Mouse (Mus musculus) CH12.LX (cell line): ENCODE measurements around the gene Lix1. TPM values are rescaled to one million over a fixed set of nuclear protein-coding genes. Genes with fewer than 3 reads are reported as not detected.

Experiments used
- DNase-seq: peaks from one replicate; pipeline ENCODE4 v3.0.0-alpha.2; 2013; ENCODE audit errors: extremely low read depth
- H3K27ac ChIP-seq: 2 replicates; pipeline ENCODE4 v1.5.1; 2012; ENCODE audit warnings: low read depth, mild to moderate bottlenecking, control low read depth, moderate library complexity; ENCODE audit not compliant: insufficient read depth
- H3K27me3 ChIP-seq: replicated peaks from 2 replicates; pipeline ENCODE3; 2012; ENCODE audit warnings: inconsistent platforms
- H3K36me3 ChIP-seq, 2 experiments: replicated peaks in 1 of 2; 2 replicates each; pipeline versions ENCODE3 to v1.6.1; 2012; ENCODE audit warnings: inconsistent platforms in 1 of 2, low read length in 1 of 2, mild to moderate bottlenecking in 1 of 2, mixed read lengths in 1 of 2, moderate library complexity in 1 of 2; ENCODE audit not compliant: control insufficient read depth in 1 of 2, insufficient read depth in 1 of 2
- H3K4me1 ChIP-seq, 2 experiments: 2 replicates each; pipeline ENCODE4 v1.6.1; 2012; ENCODE audit warnings: inconsistent platforms in 1 of 2, moderate library complexity in 1 of 2; ENCODE audit not compliant: insufficient read depth in 2 of 2, control insufficient read depth in 1 of 2
- H3K4me2 ChIP-seq: 2 replicates; pipeline ENCODE4 v1.6.1; 2012; ENCODE audit warnings: low read depth, mild to moderate bottlenecking, control low read depth; ENCODE audit not compliant: poor library complexity, insufficient read depth, severe bottlenecking
- H3K4me3 ChIP-seq, 3 experiments: fragments of 150-350 bp in 1 of 3; sonication (generic) in 1 of 3; replicated peaks in 1 of 3; 2 replicates each; pipeline versions ENCODE3 to v1.5.1; 2011 to 2012; ENCODE audit warnings: low read depth in 2 of 3, low read length in 2 of 3, mild to moderate bottlenecking in 2 of 3, moderate library complexity in 2 of 3, control low read depth in 1 of 3, improper control_type of control experiment in 1 of 3, inconsistent platforms in 1 of 3, mixed read lengths in 1 of 3; ENCODE audit not compliant: poor library complexity in 1 of 3
- H3K79me2 ChIP-seq: replicated peaks from 2 replicates; pipeline ENCODE4 v1.6.1; 2012; ENCODE audit warnings: mild to moderate bottlenecking, moderate library complexity; ENCODE audit not compliant: control insufficient read depth, poor library complexity, insufficient read depth, severe bottlenecking; ENCODE audit errors: extremely low read depth
- H3K9ac ChIP-seq: 2 replicates; pipeline ENCODE4 v1.6.1; 2012; ENCODE audit warnings: low read depth, mild to moderate bottlenecking, control low read depth, moderate library complexity; ENCODE audit not compliant: insufficient read depth
- H3K9me3 ChIP-seq: replicated peaks from 2 replicates; pipeline ENCODE3; 2012; ENCODE audit warnings: low read length, inconsistent platforms, mixed read lengths
- BHLHE40 ChIP-seq: IDR thresholded peaks from 2 replicates; pipeline ENCODE4 v1.6.1; 2011; ENCODE audit warnings: mild to moderate bottlenecking, low read depth, low read length, improper control_type of control experiment
- CHD2 ChIP-seq: IDR thresholded peaks from 2 replicates; pipeline ENCODE4 v1.6.1; 2011; ENCODE audit warnings: low read length, improper control_type of control experiment
- ELF1 ChIP-seq: IDR thresholded peaks from 2 replicates; pipeline ENCODE4 v1.6.1; 2014; ENCODE audit warnings: low read depth, mild to moderate bottlenecking, inconsistent platforms, low read length, improper control_type of control experiment
- EP300 ChIP-seq: IDR thresholded peaks from 2 replicates; pipeline ENCODE4 v1.6.1; 2011; ENCODE audit warnings: low read length, improper control_type of control experiment
- ETS1 ChIP-seq: conservative IDR thresholded peaks from 2 replicates; pipeline ENCODE4 v1.6.1; 2012; ENCODE audit warnings: low read depth, mild to moderate bottlenecking, inconsistent platforms, low read length, improper control_type of control experiment, moderate library complexity
- GABPA ChIP-seq: IDR thresholded peaks from 2 replicates; pipeline ENCODE4 v1.6.1; 2012; ENCODE audit warnings: low read depth, low read length, improper control_type of control experiment, inconsistent platforms; ENCODE audit not compliant: insufficient replicate concordance
- IRF4 ChIP-seq: IDR thresholded peaks from 2 replicates; pipeline ENCODE4 v1.6.1; 2014; ENCODE audit warnings: low read depth, mild to moderate bottlenecking, inconsistent platforms, low read length, improper control_type of control experiment
- JUN ChIP-seq: IDR thresholded peaks from 2 replicates; pipeline ENCODE4 v1.6.1; 2011; ENCODE audit warnings: low read depth, mild to moderate bottlenecking, low read length, improper control_type of control experiment, moderate library complexity; ENCODE audit not compliant: insufficient read depth
- MAFK ChIP-seq: IDR thresholded peaks from 2 replicates; pipeline ENCODE4 v1.6.1; 2011; ENCODE audit warnings: low read length, improper control_type of control experiment; ENCODE audit not compliant: insufficient replicate concordance
- MAX ChIP-seq: IDR thresholded peaks from 2 replicates; pipeline ENCODE4 v1.6.1; 2011; ENCODE audit warnings: low read length, improper control_type of control experiment
- MAZ ChIP-seq: IDR thresholded peaks from 2 replicates; pipeline ENCODE4 v1.6.1; 2012; ENCODE audit warnings: low read depth, mild to moderate bottlenecking, inconsistent platforms, low read length, improper control_type of control experiment, moderate library complexity
- MEF2A ChIP-seq: IDR thresholded peaks from 2 replicates; pipeline ENCODE4 v1.6.1; 2014; ENCODE audit warnings: low read depth, mild to moderate bottlenecking, inconsistent platforms, low read length, improper control_type of control experiment, borderline replicate concordance
- MXI1 ChIP-seq: IDR thresholded peaks from 2 replicates; pipeline ENCODE4 v1.6.1; 2011; ENCODE audit warnings: mild to moderate bottlenecking, low read depth, low read length, improper control_type of control experiment
- MYC ChIP-seq: IDR thresholded peaks from 2 replicates; pipeline ENCODE4 v1.6.1; 2011; ENCODE audit warnings: low read depth, mild to moderate bottlenecking, improper control_type of control experiment, low read length
- NELFE ChIP-seq: IDR thresholded peaks from 2 replicates; pipeline ENCODE4 v1.6.1; 2011; ENCODE audit warnings: low read depth, low read length, improper control_type of control experiment
- NRF1 ChIP-seq: IDR thresholded peaks from 2 replicates; pipeline ENCODE4 v1.6.1; 2014; ENCODE audit warnings: low read depth, mild to moderate bottlenecking, inconsistent platforms, low read length, improper control_type of control experiment, moderate library complexity
- POLR2A ChIP-seq: IDR thresholded peaks from 2 replicates; pipeline ENCODE4 v1.6.1; 2011; ENCODE audit warnings: low read depth, mild to moderate bottlenecking, improper control_type of control experiment, low read length
- POLR2AphosphoS2 ChIP-seq: IDR thresholded peaks from 2 replicates; pipeline ENCODE4 v1.6.1; 2011; ENCODE audit warnings: low read depth, low read length, improper control_type of control experiment
- RAD21 ChIP-seq: IDR thresholded peaks from 2 replicates; pipeline ENCODE4 v1.6.1; 2011; ENCODE audit warnings: low read depth, mild to moderate bottlenecking, low read length, improper control_type of control experiment, moderate library complexity
- SIN3A ChIP-seq: IDR thresholded peaks from 2 replicates; pipeline ENCODE4 v1.6.1; 2012; ENCODE audit warnings: low read length, improper control_type of control experiment, inconsistent platforms
- SMC3 ChIP-seq: IDR thresholded peaks from 2 replicates; pipeline ENCODE4 v1.6.1; 2011; ENCODE audit warnings: low read depth, low read length, improper control_type of control experiment
- TCF12 ChIP-seq: IDR thresholded peaks from 2 replicates; pipeline ENCODE4 v1.6.1; 2014; ENCODE audit warnings: low read depth, mild to moderate bottlenecking, inconsistent platforms, low read length, improper control_type of control experiment
- UBTF ChIP-seq: IDR thresholded peaks from 2 replicates; pipeline ENCODE4 v1.6.1; 2012; ENCODE audit warnings: low read depth, mild to moderate bottlenecking, inconsistent platforms, low read length, improper control_type of control experiment, moderate library complexity
- ZC3H11A ChIP-seq: IDR thresholded peaks from 2 replicates; pipeline ENCODE4 v1.6.1; 2012; ENCODE audit warnings: low read depth, mild to moderate bottlenecking, inconsistent platforms, low read length, improper control_type of control experiment
- ZKSCAN1 ChIP-seq: IDR thresholded peaks from 2 replicates; pipeline ENCODE4 v1.6.1; 2012; ENCODE audit warnings: low read depth, inconsistent platforms, low read length, improper control_type of control experiment, borderline replicate concordance
- ZMIZ1 ChIP-seq: IDR thresholded peaks from 2 replicates; pipeline ENCODE4 v1.6.1; 2012; ENCODE audit warnings: low read depth, mild to moderate bottlenecking, inconsistent platforms, low read length, improper control_type of control experiment
- ZNF384 ChIP-seq: IDR thresholded peaks from 2 replicates; pipeline ENCODE4 v1.6.1; 2012; ENCODE audit warnings: low read depth, low read length, improper control_type of control experiment, inconsistent platforms
- dilution Hi-C: fragments of 300-500 bp; cut with MboI; formaldehyde crosslinking; loops from 2 replicates; pipeline ENCODE4 v1.14.3; 2020; ENCODE audit warnings: low sequenced_read_pairs; ENCODE audit not compliant: extremely low pct_unique_long_range_greater_than_20kb, extremely low pct_ligation_motif_present
- in situ Hi-C: fragments of 300-500 bp; cut with MboI; formaldehyde crosslinking; loops from 3 replicates; pipeline ENCODE4 v1.14.3; 2019; ENCODE audit warnings: low sequenced_read_pairs, low pct_ligation_motif_present, low pct_unique_long_range_greater_than_20kb, mixed read lengths
- polyA plus RNA-seq: library from polyadenylated mRNA; unstranded; fragments of >175 nt; gene quantifications from 2 replicates; pipeline ENCODE4 v1.2.1, GENCODE M21; 2012; ENCODE audit warnings: low read depth; ENCODE audit not compliant: insufficient read length
- total RNA-seq, 2 experiments: library from RNA; depleted of rRNA; stranded (reverse); fragments of 300-350 nt in 1 of 2; fragments of >200 nt in 1 of 2; gene quantifications; 2 replicates each; pipeline ENCODE4 v1.2.3; 2012 to 2014

Gene Lix1
- total and polyA plus RNA-seq, 3 experiments: 0.49 to 1.4 (median 1.0) TPM

DNA sequence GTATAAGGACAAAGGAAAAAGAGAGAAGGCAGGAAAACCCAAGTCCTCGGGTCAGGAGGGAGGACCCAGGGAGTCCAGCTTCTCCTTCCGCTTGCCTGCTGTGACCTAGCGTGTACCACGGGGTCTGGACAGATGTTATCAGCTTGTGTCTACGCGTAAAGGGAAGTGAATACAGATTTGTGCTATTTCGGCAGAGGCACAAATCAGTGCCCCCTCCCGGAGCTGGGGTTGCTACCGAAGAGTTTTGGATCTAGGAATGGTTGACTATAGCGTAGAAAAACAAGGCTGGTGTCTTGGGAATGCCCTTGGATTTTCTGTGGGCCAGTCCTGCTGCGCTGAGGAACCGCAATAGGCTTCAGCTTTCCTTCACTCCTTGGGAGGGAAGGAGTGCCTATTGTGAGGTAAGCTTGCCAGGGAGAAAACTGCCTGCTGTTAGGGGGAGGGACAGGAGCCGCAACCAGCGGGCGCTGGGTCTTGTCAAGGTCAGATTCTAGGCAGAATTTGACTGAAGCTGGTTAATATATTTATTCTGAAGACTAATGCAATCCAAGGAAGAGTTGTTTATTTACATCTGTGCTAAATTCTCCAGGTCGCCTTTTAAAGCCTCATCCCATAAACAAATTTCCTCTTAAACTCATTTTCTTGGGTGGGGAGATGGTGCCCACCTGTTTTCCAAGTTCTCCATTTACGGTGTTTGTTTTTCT is 46.4 kb downstream of the Lix1 start:
- TF ChIP-seq MXI1 (0 out of 2 replicates have a peak, but pooled peaks have one; percentile 26), UBTF (no peak), SIN3A (no peak), TCF12 (0 out of 2 replicates have a peak, but pooled peaks have one; percentile 29), RAD21 (no peak), POLR2A (peak; percentile 55), SMC3 (no peak), MAZ (peak; percentile 34; the same call in 1 of the 2 replicates), NRF1 (no peak), MEF2A (no peak), MYC (0 out of 2 replicates have a peak, but pooled peaks have one; percentile 34), ELF1 (peak; percentile 59), ETS1 (0 out of 2 replicates have a peak, but pooled peaks have one; percentile 30), POLR2AphosphoS2 (no peak), MAX (no peak), IRF4 (0 out of 2 replicates have a peak, but pooled peaks have one; percentile 22), NELFE (peak; percentile 41; the same call in 1 of the 2 replicates)
- H3K9ac ChIP-seq: peak overlapping the region; percentile 58
- H3K9me3 ChIP-seq: no peaks in the 10 kb centered on the region
- dilution Hi-C loops: no loop called here
- no peaks in the 10 kb centered on the region for H3K27me3 ChIP-seq
- H3K4me3 ChIP-seq: peak overlapping the region; percentile 35 to 53 (median 49)
- H3K4me2 ChIP-seq: peak overlapping the region; percentile 94
- peak; percentile 56 for DNase-seq
- in situ Hi-C loops: no loop called here
- peaks cover 0 to 44% of the 10 kb centered on the region in 2 experiments; a peak in 2 of 4 replicates for H3K4me1 ChIP-seq
- H3K27ac ChIP-seq: no peak overlapping the region
- no peaks in the 10 kb centered on the region for H3K36me3 ChIP-seq
- no peaks in the 10 kb centered on the region for H3K79me2 ChIP-seq

DNA sequence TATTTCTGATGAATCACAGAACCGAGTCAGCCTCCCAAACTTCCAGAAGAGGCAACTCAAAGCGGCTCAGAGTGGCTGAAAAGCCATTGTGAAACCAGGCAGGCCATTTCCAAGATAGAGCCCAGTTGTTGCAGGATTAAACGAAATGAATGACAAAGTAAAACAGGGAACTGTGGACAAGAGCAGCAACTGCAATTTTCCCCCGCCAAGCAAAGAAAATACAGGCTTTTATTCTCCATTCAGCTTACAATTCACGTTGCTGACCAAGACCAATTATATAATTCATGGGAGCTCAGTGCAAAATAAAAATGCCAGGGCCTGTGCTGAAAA is 46.9 kb downstream of the Lix1 start:
- dilution Hi-C loops: no loop called here
- no peaks in the 10 kb centered on the region for H3K79me2 ChIP-seq
- H3K4me1 ChIP-seq: peaks cover 0 to 42% of the 10 kb centered on the region in 2 experiments; a peak in 2 of 4 replicates
- H3K4me3 ChIP-seq: peak overlapping the region; percentile 35 to 53 (median 49)
- H3K27me3 ChIP-seq: no peaks in the 10 kb centered on the region
- H3K9me3 ChIP-seq: no peaks in the 10 kb centered on the region
- peak overlapping the region; percentile 58 for H3K9ac ChIP-seq
- no peak for TF ChIP-seq JUN
- TF ChIP-seq GABPA: no peak
- no peak for TF ChIP-seq POLR2AphosphoS2
- no peak for TF ChIP-seq ETS1
- TF ChIP-seq EP300: no peak
- TF ChIP-seq MAZ: no peak
- TF ChIP-seq CHD2: no peak
- no peak for TF ChIP-seq UBTF
- no peak for TF ChIP-seq BHLHE40
- TF ChIP-seq ZMIZ1: no peak
- no peak for TF ChIP-seq ZNF384
- no peak for TF ChIP-seq MXI1
- no peak for TF ChIP-seq MEF2A
- TF ChIP-seq ZC3H11A: no peak
- TF ChIP-seq ZKSCAN1: no peak
- no peak for TF ChIP-seq RAD21
- TF ChIP-seq MAFK: no peak
- TF ChIP-seq, all 38 proteins: peak for 0
- H3K4me2 ChIP-seq: peak overlapping the region; percentile 94
- no peak overlapping the region for H3K27ac ChIP-seq
- H3K36me3 ChIP-seq: no peaks in the 10 kb centered on the region
- no peak for DNase-seq
- in situ Hi-C loops: no loop called here
